Mouse (Mus musculus) cerebellum, postnatal 14 days (tissue): Measurements from ENCODE around the gene Gpam.

ENCODE experiments used
- DNase-seq, 2 experiments: peaks; one replicate each; pipeline ENCODE4 v3.0.0; 2021; ENCODE audit warnings: mixed read lengths in 2 of 2

Gene Gpam

GRCm38 (mm10) chr19:55137884-55138283, 10.8 kb upstream of the Gpam start:
- no peak for DNase-seq

- DNase-seq: no peak
Measured at GRCm38 (mm10) chr19:55136693-55137427, 9.8 kb upstream of the Gpam start.

- no peak for DNase-seq
Measured at GRCm38 (mm10) chr19:55135918-55136317, 8.9 kb upstream of the Gpam start.

- DNase-seq: no peak
Measured at GRCm38 (mm10) chr19:55134521-55134920, 7.5 kb upstream of the Gpam start.

- DNase-seq: no peak
Measured at GRCm38 (mm10) chr19:55132476-55132875, 5.4 kb upstream of the Gpam start.

- DNase-seq: no peak
Measured at GRCm38 (mm10) chr19:55131747-55132146, 4.7 kb upstream of the Gpam start.

- DNase-seq: no peak
Measured at GRCm38 (mm10) chr19:55128469-55128868, 1.4 kb upstream of the Gpam start.

- DNase-seq: no peak
Measured at GRCm38 (mm10) chr19:55125456-55125855, 1.6 kb downstream of the Gpam start.

GRCm38 (mm10) chr19:55123001-55123536, 4.0 kb downstream of the Gpam start:
- DNase-seq: peak in 1 of 2 experiments; percentile 10

GRCm38 (mm10) chr19:55122351-55122980, 4.6 kb downstream of the Gpam start:
- peak in 1 of 2 experiments; percentile 12 for DNase-seq

GRCm38 (mm10) chr19:55121836-55122235, 5.2 kb downstream of the Gpam start:
- DNase-seq: no peak

GRCm38 (mm10) chr19:55120518-55121244, 6.4 kb downstream of the Gpam start:
- DNase-seq: no peak

GRCm38 (mm10) chr19:55119541-55119940, 7.5 kb downstream of the Gpam start:
- DNase-seq: no peak

- no peak for DNase-seq
Measured at GRCm38 (mm10) chr19:55117991-55118390, 9.0 kb downstream of the Gpam start.

GRCm38 (mm10) chr19:55117059-55117815, 9.8 kb downstream of the Gpam start:
- DNase-seq: no peak

GRCm38 (mm10) chr19:55115532-55115931, 11.5 kb downstream of the Gpam start:
- no peak for DNase-seq

- no peak for DNase-seq
Measured at GRCm38 (mm10) chr19:55114825-55115395, 12.1 kb downstream of the Gpam start.

GRCm38 (mm10) chr19:55107896-55108295, 19.1 kb downstream of the Gpam start:
- no peak for DNase-seq

GRCm38 (mm10) chr19:55105969-55106368, 21.1 kb downstream of the Gpam start:
- DNase-seq: no peak

- peak; percentile 24 to 26 for DNase-seq
Measured at GRCm38 (mm10) chr19:55103081-55103830, 23.8 kb downstream of the Gpam start.

GRCm38 (mm10) chr19:55101659-55102058, 25.4 kb downstream of the Gpam start:
- no peak for DNase-seq
